Mouse (Mus musculus): ENCODE data around the gene Odf4. TPM values are rescaled to one million over a fixed set of nuclear protein-coding genes. Genes with fewer than 3 reads are reported as not detected.
A peak's percentile ranks its signal among the peaks of the same experiment; 100 is the strongest.

The Odf4 gene
- total RNA-seq, 2 experiments from 2014 or later, result not detected

DNA sequence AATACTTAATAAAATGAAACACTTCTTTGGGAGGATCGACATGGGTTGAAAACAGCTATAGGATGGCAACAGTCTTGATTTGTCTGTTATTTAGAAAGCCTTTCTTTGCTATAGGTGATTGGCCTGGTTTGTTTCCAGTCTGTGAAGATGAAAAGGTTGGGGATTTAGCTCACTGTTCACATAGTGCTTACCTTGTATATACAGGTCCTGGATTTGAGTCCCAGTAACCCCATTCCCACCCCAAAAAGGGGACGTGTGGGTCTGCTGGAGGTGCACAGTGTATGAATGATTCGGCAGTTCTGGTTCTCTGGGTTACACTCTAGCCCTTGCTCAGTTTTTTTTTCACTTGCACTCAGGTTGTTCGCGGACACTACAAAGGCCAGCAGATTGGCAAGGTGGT lies 24.1 kb downstream of the Odf4 start:
- no peak for ATAC-seq (replicated peaks; ENCODE audit: poor library complexity)

DNA sequence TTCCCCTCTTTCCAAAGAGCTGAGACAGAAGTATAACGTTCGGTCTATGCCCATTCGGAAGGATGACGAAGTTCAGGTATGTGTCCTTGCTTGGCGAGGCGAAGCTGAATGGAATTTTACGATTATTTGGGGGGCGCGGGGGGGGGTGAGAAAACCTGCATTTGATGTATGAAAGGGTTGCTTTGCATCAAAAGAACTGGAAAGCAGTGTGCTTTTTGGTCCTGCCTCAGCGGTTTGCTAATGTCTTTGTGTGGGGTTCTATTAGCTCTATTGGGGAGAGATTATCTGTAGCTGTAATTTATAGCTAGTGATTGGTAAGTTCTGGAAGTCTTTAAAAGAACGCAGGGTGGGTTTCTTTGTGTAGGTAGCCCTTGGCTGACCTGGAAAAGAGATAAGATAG lies 24.5 kb downstream of the Odf4 start:
- no peak for ATAC-seq (replicated peaks; ENCODE audit: poor library complexity)

DNA sequence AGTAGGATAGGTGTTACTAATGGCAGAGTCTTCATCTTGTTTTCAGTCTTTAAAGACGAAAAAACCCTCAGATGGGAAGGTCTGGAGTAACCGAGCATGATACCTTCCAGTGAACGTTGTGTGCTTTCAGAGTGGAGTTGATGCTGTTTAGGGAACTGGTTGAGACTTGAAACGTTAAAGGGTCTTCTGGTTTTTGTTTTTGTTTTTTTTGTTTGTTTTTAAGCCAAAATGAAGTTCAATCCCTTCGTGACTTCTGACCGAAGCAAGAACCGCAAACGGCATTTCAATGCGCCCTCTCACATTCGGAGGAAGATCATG lies 24.9 kb downstream of the Odf4 start:
- no peak for ATAC-seq (replicated peaks; ENCODE audit: poor library complexity)

DNA sequence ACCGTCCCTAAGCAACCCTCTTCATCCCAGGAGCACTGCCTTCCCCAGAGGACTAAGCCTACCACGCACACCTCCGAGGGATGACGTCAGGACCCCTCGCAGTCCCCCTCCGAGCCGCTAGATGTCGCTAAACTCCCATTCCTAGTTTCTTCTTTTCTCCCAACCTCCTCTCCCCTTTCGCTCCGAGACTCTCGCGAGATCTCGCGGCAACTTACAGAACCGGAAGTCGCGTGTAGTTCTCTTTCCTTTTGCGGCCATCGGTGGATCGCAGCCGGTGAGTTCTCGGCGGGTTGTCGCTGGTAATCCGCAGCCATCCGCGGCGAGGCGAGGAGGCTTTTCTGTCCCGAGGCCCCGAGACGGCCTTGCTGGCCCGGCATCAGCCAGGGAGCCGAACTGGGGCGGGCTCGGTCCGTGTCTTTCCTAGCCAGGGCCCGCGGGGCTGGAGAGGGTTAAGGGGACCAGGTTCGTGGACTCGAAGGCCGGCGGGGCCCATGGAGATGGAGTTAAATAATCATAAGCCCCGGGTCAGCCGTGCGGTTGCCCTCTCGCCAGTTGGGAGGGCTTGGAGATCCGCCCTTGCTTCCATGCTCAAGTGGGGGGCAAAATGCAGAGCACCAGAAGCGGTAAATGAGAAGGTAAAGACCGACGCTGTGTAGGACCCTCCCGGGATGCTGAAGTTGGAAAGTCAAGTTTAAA lies 25.4 kb downstream of the Odf4 start, which contains the start of gene Rpl26:
Rpl26 (plus strand) TSS at position 233 of the 696 bp plus-strand sequence.
- peak; percentile 85 for ATAC-seq (replicated peaks; ENCODE audit: poor library complexity)

DNA sequence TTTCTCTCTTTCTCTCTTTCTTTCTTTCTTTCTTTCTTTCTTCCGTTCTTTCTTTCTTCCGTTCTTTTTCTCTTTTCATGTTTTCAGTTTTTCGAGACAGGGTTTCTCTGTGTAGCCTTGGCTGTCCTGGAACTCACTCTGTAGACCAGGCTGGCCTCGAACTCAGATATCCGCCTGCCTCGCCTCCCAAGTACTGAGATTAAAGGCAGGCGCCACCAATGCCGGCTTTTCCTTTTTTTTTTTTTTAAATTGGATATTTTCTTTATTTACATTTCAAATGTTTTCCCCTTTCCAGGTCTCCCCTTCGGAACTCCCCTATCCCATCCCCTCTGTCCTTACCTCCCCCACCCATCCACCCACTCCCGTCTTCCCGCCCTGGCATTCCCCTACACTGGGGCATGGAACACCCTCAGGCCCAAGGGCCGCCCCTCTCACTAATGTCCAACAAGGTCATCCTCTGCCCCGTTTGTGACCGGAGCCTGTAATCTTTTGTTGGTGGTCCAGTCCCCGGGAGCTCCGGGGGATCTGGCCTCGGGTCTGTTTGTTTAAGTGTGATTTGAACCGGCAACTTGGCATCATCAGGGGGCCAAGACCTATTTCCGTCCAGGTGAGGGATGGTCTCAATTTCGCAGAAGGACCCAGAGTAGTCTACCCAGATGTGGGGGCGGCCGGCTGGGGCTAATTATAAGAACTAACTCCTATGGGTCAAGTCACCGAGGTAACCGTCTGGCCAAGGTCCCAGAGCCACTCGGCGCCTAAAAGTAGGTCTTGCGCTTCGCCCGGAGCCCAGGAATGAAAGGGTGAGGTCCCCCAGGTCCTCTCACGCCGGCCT lies 26.1 kb downstream of the Odf4 start:
- ATAC-seq (replicated peaks; ENCODE audit: poor library complexity), result no peak

DNA sequence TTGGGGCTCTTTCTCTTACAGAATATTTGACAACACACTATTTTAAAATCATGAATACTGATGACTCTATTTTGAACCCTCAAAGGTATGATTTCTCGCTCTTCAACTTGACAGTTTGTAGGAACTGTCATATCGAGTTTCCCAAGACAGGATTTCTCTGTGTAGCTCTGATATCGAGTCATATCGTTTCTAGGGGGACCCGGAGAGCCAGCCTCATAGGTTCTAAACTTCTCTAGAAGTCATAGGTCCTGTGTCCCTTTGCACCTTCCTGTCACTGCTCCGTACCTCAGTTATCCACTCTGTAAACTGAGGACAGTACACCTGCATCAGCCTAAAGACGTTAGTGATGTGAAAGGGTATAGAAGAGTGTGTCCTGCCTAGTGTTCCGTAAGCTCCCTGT lies 27.1 kb downstream of the Odf4 start:
- ATAC-seq (replicated peaks; ENCODE audit: poor library complexity), result no peak

DNA sequence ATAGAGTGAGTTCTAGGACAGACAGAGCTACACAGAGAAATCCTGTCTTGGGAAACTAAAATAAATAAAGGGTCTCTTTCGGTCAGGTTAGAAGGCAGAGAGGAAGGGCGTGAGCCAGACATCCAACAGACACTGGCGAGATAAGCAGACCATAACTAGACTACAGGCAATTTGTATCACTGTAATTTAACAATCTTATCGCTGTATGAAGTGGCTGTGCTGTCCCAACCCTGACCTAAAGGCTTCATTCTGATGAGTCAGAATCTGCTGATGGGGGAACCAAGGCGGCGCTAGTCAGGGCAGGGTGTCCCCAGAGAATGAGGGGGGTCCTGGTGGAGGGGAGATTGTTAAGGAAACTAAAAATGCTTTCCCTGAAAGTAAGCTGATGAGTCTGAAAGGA lies 28.1 kb downstream of the Odf4 start:
- ATAC-seq (replicated peaks; ENCODE audit: poor library complexity), result peak; percentile 15; the same call in 1 of the 2 replicates

DNA sequence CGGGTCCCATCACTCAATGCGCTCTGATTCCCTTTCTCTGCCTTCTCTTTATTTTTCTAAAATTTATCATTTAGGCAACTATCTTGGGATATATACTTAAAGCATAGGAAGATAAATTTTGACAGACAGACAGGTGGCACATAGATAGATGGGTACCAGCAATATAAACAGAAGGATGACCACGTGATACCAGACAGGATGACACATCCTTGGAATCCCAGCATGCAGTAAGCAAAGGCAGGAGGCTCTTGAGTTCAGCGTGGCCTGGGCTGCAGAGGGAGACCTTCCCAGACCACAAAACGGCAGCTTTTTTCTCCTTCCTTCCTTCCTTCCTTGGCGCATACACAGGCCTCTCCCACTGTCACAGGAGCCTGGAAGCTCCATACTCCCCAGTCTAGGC lies 29.0 kb downstream of the Odf4 start:
- ATAC-seq (replicated peaks; ENCODE audit: poor library complexity), result no peak

DNA sequence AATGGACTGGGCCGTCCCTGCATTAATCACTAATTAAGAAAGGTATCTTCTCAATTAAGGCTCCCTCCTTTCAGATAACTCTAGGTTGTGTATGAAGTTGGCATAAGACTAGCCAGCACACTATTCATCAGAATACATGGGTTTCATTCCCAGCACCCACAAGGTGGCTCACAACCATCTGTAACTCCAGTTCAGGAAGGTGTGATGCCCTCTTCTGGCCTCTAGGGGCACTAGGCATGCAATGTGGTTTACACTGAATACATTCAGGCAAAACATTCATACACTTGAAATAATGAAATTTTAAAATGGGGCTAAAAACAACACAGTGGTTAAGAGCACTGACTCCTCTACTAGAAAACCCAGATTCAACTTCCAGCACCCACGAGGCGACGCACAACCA lies 29.8 kb downstream of the Odf4 start:
- peak; percentile 54 for ATAC-seq (replicated peaks; ENCODE audit: poor library complexity)

DNA sequence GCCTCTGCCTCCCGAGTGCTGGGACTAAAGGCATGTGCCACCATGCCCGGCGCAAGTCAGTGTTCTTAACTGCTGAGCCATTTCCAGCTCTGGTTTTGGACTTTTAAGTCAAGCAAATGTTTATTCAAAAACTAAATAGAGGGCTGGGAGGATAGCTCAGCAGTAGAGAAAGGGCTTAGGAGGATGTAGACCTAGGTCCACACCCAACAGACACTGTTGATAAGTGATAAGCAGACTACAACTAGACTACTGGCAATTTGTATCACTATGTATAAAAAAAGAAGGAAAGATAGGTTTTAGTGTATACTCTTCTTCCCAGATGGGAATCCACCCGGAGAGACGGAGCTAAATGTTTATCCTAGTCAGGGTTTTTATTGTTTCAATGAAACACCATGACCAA lies 30.6 kb downstream of the Odf4 start:
- peak; percentile 41 for ATAC-seq (replicated peaks; ENCODE audit: poor library complexity)

DNA sequence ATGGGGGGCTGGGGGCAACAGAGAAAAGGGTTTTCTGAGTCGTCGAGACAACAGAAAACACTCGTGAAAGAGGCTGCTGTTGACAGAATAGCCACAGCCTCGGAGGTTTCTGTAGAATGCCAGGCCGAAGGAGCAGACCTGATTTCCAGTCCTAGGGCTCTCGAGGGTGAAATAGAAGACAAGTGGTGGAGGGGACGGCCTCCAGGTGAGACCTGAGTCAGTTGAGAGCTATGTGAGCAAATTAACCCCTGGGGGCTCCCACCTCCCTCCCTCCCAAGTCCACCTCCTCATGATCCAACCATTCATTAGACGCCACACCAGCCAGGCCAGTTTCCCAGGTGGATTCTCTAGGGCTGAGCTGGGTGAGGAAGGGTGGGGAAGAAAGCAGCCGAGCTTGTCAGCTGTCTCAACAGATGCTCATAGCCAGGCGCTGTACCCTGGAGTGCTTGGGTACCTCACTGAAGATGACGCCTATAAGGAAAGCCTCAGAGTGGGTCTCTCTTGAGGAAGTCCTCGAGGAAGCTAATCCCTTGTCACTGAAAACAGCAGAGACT lies 32.9 kb downstream of the Odf4 start:
- no peak for ATAC-seq (replicated peaks; ENCODE audit: poor library complexity)

DNA sequence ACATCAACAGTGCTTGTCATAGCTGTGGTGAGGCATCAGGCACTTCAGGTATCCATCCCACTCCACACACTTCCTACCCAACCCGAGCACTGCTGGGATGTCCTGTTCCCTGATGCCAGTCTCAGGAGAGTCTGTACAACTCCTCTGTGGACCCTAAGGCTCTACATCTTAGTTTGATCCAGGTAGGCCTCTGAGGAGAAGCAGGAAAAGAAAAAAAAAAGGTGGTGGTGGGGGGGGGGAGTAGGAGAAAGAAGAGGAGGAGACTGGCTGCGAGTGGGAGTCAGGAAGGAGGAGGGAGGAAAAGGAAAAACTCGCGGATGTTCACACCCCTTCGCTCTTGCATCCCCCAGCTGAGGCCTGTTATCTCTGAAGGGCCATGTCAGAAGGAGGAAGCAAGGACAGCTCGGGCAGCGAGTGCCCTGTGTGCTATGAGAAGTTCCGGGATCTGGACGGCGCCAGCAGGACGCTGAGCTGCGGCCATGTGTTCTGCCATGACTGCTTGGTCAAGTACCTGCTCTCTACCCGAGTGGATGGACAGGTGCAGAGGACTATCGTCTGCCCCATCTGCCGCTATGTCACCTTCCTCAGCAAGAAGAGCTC lies 34.5 kb downstream of the Odf4 start:
- no peak for ATAC-seq (replicated peaks; ENCODE audit: poor library complexity)

DNA sequence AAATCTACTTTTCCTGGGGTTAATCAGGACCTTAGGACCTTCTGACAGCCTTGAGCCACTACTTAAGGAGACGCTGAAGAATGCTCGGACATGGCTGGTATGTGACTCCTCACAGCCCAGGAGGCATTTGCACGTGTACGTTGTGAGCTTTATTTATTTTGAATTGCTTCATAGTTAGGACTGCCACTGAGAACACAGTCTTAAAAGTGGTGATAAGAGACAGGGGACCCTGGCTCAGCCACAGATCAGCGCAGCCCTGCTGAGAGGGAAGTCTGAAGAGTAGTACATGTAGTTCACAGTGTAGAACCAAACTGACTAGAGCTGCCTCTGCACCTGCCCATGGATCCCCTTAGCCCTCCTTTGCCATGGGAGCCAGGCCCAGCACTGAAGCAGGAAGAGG lies 35.1 kb downstream of the Odf4 start:
- no peak for ATAC-seq (replicated peaks; ENCODE audit: poor library complexity)

DNA sequence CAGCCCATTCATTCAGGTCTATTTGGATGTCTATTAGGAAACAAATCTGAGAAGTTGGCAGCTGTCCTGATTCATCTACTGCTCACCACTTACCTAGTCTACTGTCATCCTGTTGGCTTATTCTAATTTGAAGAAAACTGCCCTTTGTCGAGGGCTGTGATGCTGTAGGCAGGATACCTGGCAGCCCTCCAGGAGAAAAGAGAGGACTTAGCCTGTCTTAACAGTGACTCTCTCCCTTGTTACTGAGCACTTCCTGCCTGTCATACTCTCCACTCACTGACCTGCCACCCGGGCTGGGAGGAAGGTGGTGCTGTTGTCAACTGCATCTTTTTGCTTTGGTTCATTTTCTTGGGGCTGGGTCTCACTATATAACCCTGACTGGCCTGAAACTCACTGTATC lies 36.3 kb downstream of the Odf4 start:
- no peak for ATAC-seq (replicated peaks; ENCODE audit: poor library complexity)

DNA sequence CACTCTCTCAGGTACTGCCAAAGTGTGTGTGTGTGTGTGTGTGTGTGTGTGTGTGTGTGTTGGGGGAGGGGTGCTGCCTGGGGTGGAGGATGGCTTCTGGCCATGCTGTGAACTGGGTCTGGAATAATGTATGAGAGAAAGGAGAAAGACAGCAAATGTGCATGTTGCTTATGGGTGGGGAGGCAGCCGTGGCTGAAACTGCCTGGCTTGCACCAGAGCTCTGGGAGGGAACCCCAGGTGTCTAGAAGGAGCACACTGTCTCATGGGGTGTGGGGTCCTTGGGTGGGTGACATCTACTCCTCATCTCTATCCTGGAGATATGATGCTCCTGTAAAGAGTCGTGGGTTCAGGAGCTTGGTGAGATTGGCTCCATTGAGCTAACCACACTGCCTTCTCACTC lies 38.2 kb downstream of the Odf4 start:
- ATAC-seq (replicated peaks; ENCODE audit: poor library complexity), result no peak

DNA sequence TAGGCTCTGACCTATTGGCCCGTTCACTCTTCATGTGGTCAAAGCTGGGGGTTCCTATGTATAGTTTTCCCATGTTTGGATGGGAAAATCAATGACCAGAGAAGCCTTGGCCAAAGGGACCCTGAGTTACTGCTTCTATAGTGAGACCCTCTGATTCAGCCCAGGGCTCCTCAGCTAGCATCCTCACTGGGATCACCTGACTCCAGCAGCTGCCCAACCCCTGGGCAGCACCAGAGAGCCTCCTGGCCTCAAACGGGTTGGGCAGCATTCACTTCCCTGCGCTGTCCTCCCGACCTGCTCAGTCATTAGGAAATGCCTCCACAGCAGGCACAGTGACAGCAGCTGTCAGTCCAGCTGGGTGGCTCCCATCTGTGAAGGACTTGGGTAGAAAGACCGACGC lies 38.6 kb downstream of the Odf4 start, which contains the start of gene Rnf222:
Rnf222 (plus strand) TSS at position 301 of the 400 bp plus-strand sequence.
- no peak for ATAC-seq (replicated peaks; ENCODE audit: poor library complexity)

DNA sequence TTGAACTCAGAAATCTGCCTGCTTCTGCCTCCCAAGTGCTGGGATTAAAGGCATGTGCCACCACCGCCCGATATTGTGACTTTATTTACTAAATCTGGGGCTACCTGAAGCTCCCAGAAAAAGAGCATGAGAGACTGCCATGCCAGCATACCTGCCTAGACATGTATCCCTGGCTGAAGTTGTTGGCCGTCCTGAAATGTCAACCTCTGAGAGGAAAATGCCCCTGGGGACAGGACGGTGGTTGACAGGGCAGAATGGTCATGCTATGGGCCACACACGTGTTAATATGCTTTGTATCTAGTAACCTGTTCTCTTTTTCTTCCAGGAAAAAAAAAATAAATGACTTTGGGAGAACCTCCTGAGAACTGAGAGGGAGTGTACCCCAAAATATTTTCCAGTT lies 40.8 kb downstream of the Odf4 start:
- no peak for ATAC-seq (replicated peaks; ENCODE audit: poor library complexity)

DNA sequence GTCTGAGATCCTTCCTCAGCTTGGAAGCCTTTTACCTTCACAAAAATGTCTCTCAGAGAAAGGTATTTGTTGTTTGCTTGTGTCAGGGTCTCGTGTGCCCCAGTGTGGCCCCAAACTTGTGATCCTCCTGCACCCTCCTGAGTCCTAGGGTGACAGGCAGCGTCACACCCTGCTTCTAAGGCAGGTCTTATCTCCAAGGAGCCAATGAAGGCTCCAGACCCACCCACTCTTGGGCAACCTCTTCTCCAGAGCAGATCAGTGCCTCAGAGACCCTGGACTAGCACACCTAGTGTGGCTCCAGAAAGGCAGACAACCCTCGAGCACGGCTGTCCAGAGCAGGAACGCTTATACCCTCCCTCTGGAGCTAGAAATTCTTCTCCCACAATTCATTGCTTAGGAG lies 42.5 kb downstream of the Odf4 start:
- ATAC-seq (replicated peaks; ENCODE audit: poor library complexity), result peak; percentile 83

DNA sequence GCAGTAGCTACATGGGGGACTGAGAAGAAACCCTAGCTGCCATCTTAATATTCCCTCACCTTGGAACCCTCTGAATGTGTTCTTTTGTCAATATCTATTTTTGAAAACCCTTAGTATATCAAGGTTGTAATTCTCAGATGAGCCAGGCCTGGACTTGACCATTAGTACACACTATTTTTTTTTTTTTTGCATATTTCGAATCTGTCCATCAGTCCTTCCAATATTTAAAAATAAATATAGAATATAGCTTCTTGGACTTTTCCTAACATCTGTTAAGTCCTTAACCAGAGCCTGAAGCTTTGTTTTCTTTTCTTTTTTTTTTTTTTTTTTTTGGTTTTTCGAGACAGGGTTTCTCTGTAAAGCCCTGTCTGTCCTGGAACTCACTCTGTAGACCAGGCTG lies 43.0 kb downstream of the Odf4 start:
- no peak for ATAC-seq (replicated peaks; ENCODE audit: poor library complexity)

DNA sequence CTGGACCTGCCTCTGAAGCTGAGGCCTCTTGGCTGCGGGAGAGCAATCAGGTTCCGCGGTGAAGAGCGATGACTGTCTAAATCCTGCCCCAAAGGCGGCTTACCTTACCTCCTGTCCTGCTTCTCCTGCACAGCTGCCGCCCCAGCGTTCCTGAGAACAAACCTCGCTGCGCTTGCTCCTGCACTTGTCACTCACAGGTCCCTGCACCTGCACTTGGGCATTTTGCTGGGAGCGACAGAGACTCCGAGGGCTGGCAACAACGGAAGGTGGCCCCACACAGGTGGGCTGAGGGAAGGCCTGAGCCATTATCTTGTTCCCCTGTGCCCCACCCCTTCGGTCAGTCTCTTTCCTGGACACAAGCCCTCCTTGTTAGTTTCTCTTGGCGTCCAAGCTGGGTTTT lies 44.8 kb downstream of the Odf4 start:
- no peak for ATAC-seq (replicated peaks; ENCODE audit: poor library complexity)

DNA sequence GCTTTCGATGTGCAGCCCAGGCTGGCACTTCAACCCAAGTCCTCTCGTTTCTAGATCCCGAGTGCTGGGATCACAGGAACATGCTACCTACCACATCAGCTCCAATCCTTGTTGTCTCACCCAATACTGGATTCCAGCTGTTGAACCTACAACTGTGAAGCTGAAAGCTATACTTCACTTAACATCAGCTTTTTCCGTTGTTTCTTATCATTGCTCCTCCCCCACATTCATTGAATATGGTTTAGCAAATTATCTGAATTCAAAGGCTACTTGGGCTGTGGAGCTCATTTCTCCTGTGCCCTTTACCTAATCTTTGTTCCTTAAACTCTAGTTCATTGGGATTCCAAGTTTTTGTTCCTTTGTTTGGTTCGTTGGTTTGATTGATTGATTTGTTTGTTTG lies 48.1 kb downstream of the Odf4 start:
- peak; percentile 54 for ATAC-seq (replicated peaks; ENCODE audit: poor library complexity)

DNA sequence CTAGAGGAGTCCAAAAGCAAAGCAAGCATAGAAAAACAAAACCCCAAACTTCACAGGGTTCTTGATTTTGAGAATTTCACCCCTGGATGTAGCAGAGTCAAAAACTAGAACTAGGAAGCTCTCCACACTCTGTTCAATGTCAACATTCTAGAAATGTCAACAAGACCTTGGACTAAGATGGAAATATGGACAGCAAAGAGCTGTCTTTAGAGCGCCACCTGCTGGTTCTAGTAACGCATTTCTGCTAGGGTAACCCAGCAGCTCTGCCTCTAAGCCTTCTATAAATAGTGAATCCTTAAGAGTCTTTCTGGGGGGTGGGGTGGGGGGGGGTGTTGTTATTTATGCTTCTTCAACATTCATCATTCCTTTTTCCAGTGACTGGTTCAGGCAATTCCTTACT lies 52.0 kb downstream of the Odf4 start:
- peak; percentile 58 for ATAC-seq (replicated peaks; ENCODE audit: poor library complexity)
